Mouse (Mus musculus) midbrain, embryonic 12.5 days (tissue): ENCODE results near the gene Hao1. TPM values are rescaled to one million over a fixed set of nuclear protein-coding genes. Genes with fewer than 3 reads are reported as not detected.

Source experiments
- ATAC-seq: fragments of 200-750 bp; cut with Nextera tagmentation; 2 replicates; pipeline ENCODE4 v1.8.0; 2017; ENCODE audit warnings: low read depth, moderate TSS enrichment, moderate library complexity; ENCODE audit not compliant: low FRiP score
- H3K27ac ChIP-seq: fragments of 300-500 bp; sonication (generic); replicated peaks from 2 replicates; pipeline ENCODE4 v1.5.1; 2016; ENCODE audit warnings: mild to moderate bottlenecking
- H3K27me3 ChIP-seq: fragments of 300-500 bp; sonication (generic); 2 replicates; pipeline ENCODE4 v1.6.1; 2016; ENCODE audit warnings: mild to moderate bottlenecking
- H3K36me3 ChIP-seq: fragments of 300-500 bp; sonication (generic); 2 replicates; pipeline ENCODE4 v1.6.1; 2016
- H3K4me1 ChIP-seq: fragments of 300-500 bp; sonication (generic); 2 replicates; pipeline ENCODE4 v1.6.1; 2016
- H3K4me2 ChIP-seq: fragments of 300-500 bp; sonication (generic); replicated peaks from 2 replicates; pipeline ENCODE4 v1.6.1; 2016; ENCODE audit warnings: mild to moderate bottlenecking, moderate library complexity
- H3K4me3 ChIP-seq: fragments of 300-500 bp; sonication (generic); 2 replicates; pipeline ENCODE4 v1.5.1; 2016; ENCODE audit warnings: mild to moderate bottlenecking
- H3K9ac ChIP-seq: fragments of 300-500 bp; sonication (generic); replicated peaks from 2 replicates; pipeline ENCODE4 v1.6.1; 2016; ENCODE audit warnings: mild to moderate bottlenecking, moderate library complexity
- H3K9me3 ChIP-seq: fragments of 300-500 bp; sonication (generic); 2 replicates; pipeline ENCODE4 v1.6.1; 2016; ENCODE audit warnings: mild to moderate bottlenecking
- WGBS: fragments of 180-500 bp; shearing (Covaris S2); methylation state at CpG from one replicate; pipeline ENCODE4 v1.1.7; 2016; 5-methylcytosine and 5-hydroxymethylcytosine counted together
- polyA plus RNA-seq: library from polyadenylated mRNA; unstranded; fragments of >200 nt; fragmentation: Nextera tagmentation; extraction: Ambion mirVana; gene quantifications from 2 replicates; pipeline ENCODE4 v1.2.1, GENCODE M21; 2016

The Hao1 gene
- polyA plus RNA-seq, 1 experiment from 2014 or later = not detected

- Histone ChIP-seq H3K4me1 (no peaks in the 10 kb centered on the region), H3K27ac (no peak overlapping the region), H3K9me3 (no peaks in the 10 kb centered on the region), H3K9ac (no peak overlapping the region), H3K4me2 (no peak overlapping the region), H3K36me3 (no peaks in the 10 kb centered on the region), H3K4me3 (no peak overlapping the region), H3K27me3 (no peaks in the 10 kb centered on the region)
- no peak for ATAC-seq
- 78% methylated on average over 11 of the region's 11 CpGs for WGBS
Observed at GRCm38 (mm10) chr2:134527419-134528114, 26.6 kb downstream of the Hao1 start.

GRCm38 (mm10) chr2:134518042-134518441, 36.1 kb downstream of the Hao1 start:
- Histone ChIP-seq H3K9me3 (no peaks in the 10 kb centered on the region), H3K4me2 (no peak overlapping the region), H3K4me1 (no peaks in the 10 kb centered on the region), H3K9ac (no peak overlapping the region), H3K36me3 (no peaks in the 10 kb centered on the region), H3K27ac (no peak overlapping the region), H3K4me3 (no peak overlapping the region), H3K27me3 (no peaks in the 10 kb centered on the region)
- ATAC-seq = no peak

- H3K36me3 ChIP-seq = no peaks in the 10 kb centered on the region
- no peak for ATAC-seq
- no peaks in the 10 kb centered on the region for H3K9me3 ChIP-seq
- H3K27ac ChIP-seq = no peak overlapping the region
- no peak overlapping the region for H3K4me2 ChIP-seq
- no peak overlapping the region for H3K4me3 ChIP-seq
- no peaks in the 10 kb centered on the region for H3K4me1 ChIP-seq
- H3K27me3 ChIP-seq = no peaks in the 10 kb centered on the region
- WGBS = 90% methylated on average over 3 of the region's 3 CpGs
- no peak overlapping the region for H3K9ac ChIP-seq
Observed at GRCm38 (mm10) chr2:134499777-134500176, 54.4 kb downstream of the Hao1 start.

- no peak for ATAC-seq
- Histone ChIP-seq H3K36me3 (no peaks in the 10 kb centered on the region), H3K27ac (no peak overlapping the region), H3K9ac (no peak overlapping the region), H3K4me1 (no peaks in the 10 kb centered on the region), H3K4me3 (no peak overlapping the region), H3K4me2 (no peak overlapping the region), H3K27me3 (no peaks in the 10 kb centered on the region), H3K9me3 (no peaks in the 10 kb centered on the region)
- 67% methylated on average over 7 of the region's 7 CpGs for WGBS
Observed at GRCm38 (mm10) chr2:134498450-134498849, 55.7 kb downstream of the Hao1 start.

GRCm38 (mm10) chr2:134488671-134489070, 65.5 kb downstream of the Hao1 start:
- Histone ChIP-seq H3K4me3 (no peak overlapping the region), H3K9ac (no peak overlapping the region), H3K4me1 (peaks cover 9% of the 10 kb centered on the region), H3K27me3 (no peaks in the 10 kb centered on the region), H3K9me3 (no peaks in the 10 kb centered on the region), H3K4me2 (no peak overlapping the region), H3K36me3 (no peaks in the 10 kb centered on the region), H3K27ac (no peak overlapping the region)
- no peak for ATAC-seq
- 83% methylated on average over 6 of the region's 6 CpGs for WGBS

- Histone ChIP-seq H3K9ac (no peak overlapping the region), H3K4me1 (peaks cover 9% of the 10 kb centered on the region), H3K9me3 (no peaks in the 10 kb centered on the region), H3K27me3 (no peaks in the 10 kb centered on the region; the same call in 1 of the 2 replicates), H3K4me2 (no peak overlapping the region), H3K4me3 (no peak overlapping the region), H3K27ac (no peak overlapping the region), H3K36me3 (no peaks in the 10 kb centered on the region)
- 22% methylated on average over 11 of the region's 11 CpGs for WGBS
- peak; percentile 84 for ATAC-seq
Observed at GRCm38 (mm10) chr2:134486055-134486834, 67.9 kb downstream of the Hao1 start.

GRCm38 (mm10) chr2:134482683-134483082, 71.5 kb downstream of the Hao1 start:
- no peaks in the 10 kb centered on the region for H3K36me3 ChIP-seq
- no peaks in the 10 kb centered on the region; the same call in 1 of the 2 replicates for H3K27me3 ChIP-seq
- peak; percentile 39; the same call in 1 of the 2 replicates for ATAC-seq
- no peak overlapping the region for H3K4me3 ChIP-seq
- H3K4me2 ChIP-seq = no peak overlapping the region
- no peaks in the 10 kb centered on the region for H3K9me3 ChIP-seq
- H3K9ac ChIP-seq = no peak overlapping the region
- no peak overlapping the region for H3K27ac ChIP-seq
- peaks cover 9% of the 10 kb centered on the region for H3K4me1 ChIP-seq
- 29% methylated on average over 4 of the region's 4 CpGs for WGBS

- Histone ChIP-seq H3K36me3 (no peaks in the 10 kb centered on the region), H3K4me3 (no peak overlapping the region), H3K9me3 (no peaks in the 10 kb centered on the region), H3K9ac (no peak overlapping the region), H3K4me2 (no peak overlapping the region), H3K27ac (no peak overlapping the region), H3K4me1 (peaks cover 9% of the 10 kb centered on the region), H3K27me3 (no peaks in the 10 kb centered on the region; the same call in 1 of the 2 replicates)
- 0 out of 2 replicates have a peak, but pooled peaks have one; percentile 7 for ATAC-seq
- WGBS = 15% methylated on average over 8 of the region's 8 CpGs
Observed at GRCm38 (mm10) chr2:134481759-134482158, 72.4 kb downstream of the Hao1 start.

GRCm38 (mm10) chr2:134481174-134481573, 73.0 kb downstream of the Hao1 start:
- ATAC-seq = no peak
- WGBS = 92% methylated on average over 6 of the region's 6 CpGs
- peaks cover 4% of the 10 kb centered on the region for H3K4me1 ChIP-seq

GRCm38 (mm10) chr2:134465132-134465531, 89.0 kb downstream of the Hao1 start:
- Histone ChIP-seq H3K4me1 (no peaks in the 10 kb centered on the region), H3K4me3 (no peak overlapping the region), H3K27ac (no peak overlapping the region), H3K27me3 (no peaks in the 10 kb centered on the region), H3K9me3 (no peaks in the 10 kb centered on the region), H3K4me2 (no peak overlapping the region), H3K9ac (no peak overlapping the region), H3K36me3 (no peaks in the 10 kb centered on the region)
- ATAC-seq = no peak
- WGBS = 88% methylated on average over 2 of the region's 2 CpGs

More at GRCm38 (mm10) chr2:134481174-134481573, 73.0 kb downstream of the Hao1 start:
- Histone ChIP-seq H3K4me2 (no peak overlapping the region), H3K9me3 (no peaks in the 10 kb centered on the region), H3K9ac (no peak overlapping the region), H3K4me3 (no peak overlapping the region), H3K27me3 (no peaks in the 10 kb centered on the region; the same call in 1 of the 2 replicates), H3K36me3 (no peaks in the 10 kb centered on the region), H3K27ac (no peak overlapping the region)

GRCm38 (mm10) chr2:134462321-134462720, 91.8 kb downstream of the Hao1 start:
- WGBS = 85% methylated on average over 6 of the region's 6 CpGs

GRCm38 (mm10) chr2:134460831-134461230, 93.3 kb downstream of the Hao1 start:
- Histone ChIP-seq H3K27me3 (no peaks in the 10 kb centered on the region), H3K9ac (no peak overlapping the region), H3K4me3 (no peak overlapping the region), H3K27ac (no peak overlapping the region), H3K36me3 (no peaks in the 10 kb centered on the region), H3K4me2 (no peak overlapping the region), H3K4me1 (no peaks in the 10 kb centered on the region), H3K9me3 (no peaks in the 10 kb centered on the region)
- no peak for ATAC-seq
- WGBS = 76% methylated on average over 5 of the region's 5 CpGs

More at GRCm38 (mm10) chr2:134462321-134462720, 91.8 kb downstream of the Hao1 start:
- Histone ChIP-seq H3K4me2 (no peak overlapping the region), H3K36me3 (no peaks in the 10 kb centered on the region), H3K27ac (no peak overlapping the region), H3K9me3 (no peaks in the 10 kb centered on the region), H3K4me3 (no peak overlapping the region), H3K9ac (no peak overlapping the region), H3K27me3 (no peaks in the 10 kb centered on the region), H3K4me1 (no peaks in the 10 kb centered on the region)
- ATAC-seq = no peak
